Mouse (Mus musculus): ENCODE data around the gene Cnpy3.
A peak's percentile ranks its signal among the peaks of the same experiment; 100 is the strongest.
"Not testable (repeated sequence)": the region's sequence is repeated elsewhere in the genome, so short reads cannot be mapped to it uniquely, and the experiment has no call there.

The Cnpy3 gene

GRCm38 (mm10) chr17:46751794-46752556 lies at the start of gene Cnpy3:
Gene Cnpy3 (minus strand): TSS chr17:46752214.
- DNase-seq, result peak; percentile 98 to 100

DNA sequence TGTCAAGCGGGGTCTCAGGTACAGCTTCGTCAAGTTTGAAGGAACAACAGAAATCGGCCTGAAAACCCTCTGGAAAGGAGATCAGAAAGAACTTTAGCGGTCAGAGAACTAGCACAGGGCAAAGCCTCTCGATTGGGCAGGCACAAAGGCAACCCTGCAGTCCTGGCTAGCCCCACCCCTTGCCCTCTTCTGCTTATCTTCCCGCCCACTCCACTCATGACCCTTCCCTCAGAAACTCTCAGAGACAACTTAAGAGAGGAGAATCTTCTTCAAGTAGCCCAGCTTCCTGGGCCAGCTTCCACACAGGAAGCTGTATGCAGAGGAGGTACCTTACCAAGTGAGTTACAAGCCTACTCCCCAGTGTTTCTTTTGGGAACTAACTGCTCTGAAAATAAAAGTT lies 49.7 kb upstream of the Cnpy3 start:
- DNase-seq, result no peak

DNA sequence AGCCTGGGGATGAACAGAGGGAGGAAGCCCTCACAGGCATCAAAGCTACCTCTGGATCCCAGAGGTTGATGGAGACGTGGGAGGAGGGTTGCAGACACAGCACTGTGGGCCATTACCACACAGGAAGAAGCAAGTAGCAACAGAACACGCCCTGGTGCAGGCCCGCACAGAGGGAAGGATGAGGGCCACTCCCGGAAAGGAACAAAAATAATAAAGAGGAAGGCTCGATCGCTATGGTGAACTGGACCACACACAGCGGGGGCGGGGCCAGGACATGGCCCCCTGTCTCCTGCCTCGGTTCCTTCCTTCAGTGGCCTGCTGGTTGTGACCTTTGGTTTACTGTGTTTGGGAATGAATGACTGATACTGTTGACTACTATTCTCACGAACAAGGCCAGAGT lies 47.7 kb upstream of the Cnpy3 start:
- no peak for DNase-seq

- no peak for DNase-seq
Measured at GRCm38 (mm10) chr17:46797386-46797785, 45.4 kb upstream of the Cnpy3 start.

GRCm38 (mm10) chr17:46796743-46797142 lies 44.7 kb upstream of the Cnpy3 start:
- no peak for DNase-seq

GRCm38 (mm10) chr17:46792963-46793362 lies 40.9 kb upstream of the Cnpy3 start:
- DNase-seq, result no peak

DNA sequence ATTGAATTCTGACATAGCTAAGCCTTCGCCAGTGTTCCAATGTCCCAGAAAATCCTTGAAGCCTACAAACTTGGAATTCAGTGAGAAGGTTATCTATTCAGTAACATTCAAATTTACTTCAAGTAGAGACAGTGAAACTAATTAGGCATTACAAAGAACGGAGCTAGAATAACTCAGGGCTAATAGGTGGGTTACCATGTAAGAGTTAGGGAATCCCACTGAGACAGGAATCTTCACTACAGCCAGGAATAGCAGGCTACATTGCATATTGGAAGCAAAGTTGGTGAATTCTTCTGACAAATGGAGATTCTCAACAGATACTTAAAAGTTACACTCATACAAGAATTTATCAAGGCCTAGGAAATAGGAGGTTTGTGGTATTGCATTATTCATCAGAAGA lies 36.0 kb upstream of the Cnpy3 start:
- DNase-seq, result not testable (repeated sequence)

DNA sequence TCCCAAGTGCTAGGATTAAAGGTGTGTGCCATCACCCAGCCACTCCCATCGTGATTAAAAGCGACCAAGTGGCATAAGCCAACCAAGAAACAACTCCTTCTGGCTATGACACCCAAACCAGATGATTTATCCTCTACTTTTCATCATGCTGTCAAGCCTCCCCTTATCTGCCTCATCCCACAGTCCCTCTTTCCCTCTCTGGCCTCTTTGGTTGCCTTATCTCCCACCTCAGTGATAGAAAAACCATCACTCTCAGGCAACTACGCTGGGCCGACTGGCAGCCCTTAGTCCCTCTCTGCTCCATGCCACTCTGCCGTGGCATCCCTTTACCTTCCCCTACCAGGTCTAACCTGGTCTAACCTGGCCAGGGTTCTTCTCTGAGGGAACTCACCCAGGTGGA lies 34.9 kb upstream of the Cnpy3 start:
- no peak for DNase-seq

- DNase-seq, result no peak
Measured at GRCm38 (mm10) chr17:46783222-46783565, 31.2 kb upstream of the Cnpy3 start.

GRCm38 (mm10) chr17:46782341-46783221 lies 30.6 kb upstream of the Cnpy3 start, which contains the start of gene Rpl7l1:
Gene Rpl7l1 (minus strand): TSS chr17:46782672.
- peak; percentile 95 to 97 for DNase-seq

- no peak for DNase-seq
Measured at GRCm38 (mm10) chr17:46781876-46782275, 29.9 kb upstream of the Cnpy3 start.

GRCm38 (mm10) chr17:46776087-46776486 lies 24.1 kb upstream of the Cnpy3 start:
- no peak for DNase-seq

GRCm38 (mm10) chr17:46775070-46775469 lies 23.1 kb upstream of the Cnpy3 start:
- DNase-seq, result no peak

DNA sequence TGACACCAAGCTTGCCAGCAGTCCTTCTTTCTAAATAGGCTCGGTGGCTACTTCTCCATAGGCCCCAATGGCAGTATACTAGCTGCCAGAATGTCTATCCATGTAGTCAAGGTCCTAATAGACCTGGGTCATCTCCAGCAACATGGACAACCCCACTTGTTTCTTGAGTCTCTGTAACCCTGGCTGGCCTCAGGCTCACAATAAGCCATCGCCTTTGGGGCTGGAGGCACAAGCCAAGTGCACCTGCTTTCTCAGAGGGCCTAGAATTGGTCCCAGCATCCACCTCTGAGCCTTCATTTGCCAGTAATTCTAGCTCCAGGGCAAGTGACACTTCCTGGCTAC lies 22.1 kb upstream of the Cnpy3 start:
- DNase-seq, result no peak

GRCm38 (mm10) chr17:46773278-46774130 lies 21.5 kb upstream of the Cnpy3 start:
- no peak for DNase-seq

DNA sequence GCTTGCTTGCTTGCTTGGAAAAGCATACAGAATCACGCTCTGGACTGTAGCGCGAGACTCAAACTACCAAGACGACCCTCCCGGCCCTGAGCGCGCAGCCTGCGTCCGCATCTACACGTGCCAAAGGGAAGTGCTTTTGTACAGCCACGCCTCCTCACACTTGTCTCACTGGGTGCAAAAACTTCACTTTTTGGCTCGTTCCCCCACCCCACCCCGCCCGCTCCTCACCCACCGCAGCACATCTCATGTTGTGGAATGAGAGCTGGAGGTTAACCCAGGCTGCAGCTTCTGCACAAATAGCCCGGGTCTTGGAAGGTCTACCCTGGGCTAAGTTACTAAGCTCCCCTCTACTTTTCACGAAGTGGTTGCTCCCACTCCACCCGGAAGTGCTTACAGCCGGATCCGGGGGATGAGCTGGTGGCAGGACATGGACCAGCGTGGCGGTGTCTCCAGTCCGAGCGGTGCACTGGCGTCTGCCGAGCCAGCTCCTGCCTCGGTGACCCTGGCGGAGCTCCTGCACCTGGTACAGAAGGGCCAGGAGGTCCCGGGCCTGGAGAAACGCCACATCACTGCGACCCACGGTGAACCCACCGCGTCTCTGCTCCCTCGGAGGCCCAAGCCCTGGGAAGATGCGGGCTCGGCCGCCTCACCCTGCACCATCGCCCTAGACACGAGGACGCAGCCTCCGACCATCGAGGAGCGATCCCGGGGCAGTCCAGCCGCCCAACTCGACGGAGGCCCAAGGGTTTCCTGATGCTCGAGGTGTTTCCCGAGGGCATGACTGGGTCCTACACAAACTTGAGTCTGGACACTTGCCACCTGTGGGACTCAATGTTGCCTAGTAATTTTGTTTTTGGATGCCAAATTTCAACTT lies 20.6 kb upstream of the Cnpy3 start, which contains the start of gene 2310039H08Rik:
Gene 2310039H08Rik (plus strand): TSS at position 232 of the 874 bp plus-strand sequence.
- DNase-seq, result peak; percentile 84 to 92

DNA sequence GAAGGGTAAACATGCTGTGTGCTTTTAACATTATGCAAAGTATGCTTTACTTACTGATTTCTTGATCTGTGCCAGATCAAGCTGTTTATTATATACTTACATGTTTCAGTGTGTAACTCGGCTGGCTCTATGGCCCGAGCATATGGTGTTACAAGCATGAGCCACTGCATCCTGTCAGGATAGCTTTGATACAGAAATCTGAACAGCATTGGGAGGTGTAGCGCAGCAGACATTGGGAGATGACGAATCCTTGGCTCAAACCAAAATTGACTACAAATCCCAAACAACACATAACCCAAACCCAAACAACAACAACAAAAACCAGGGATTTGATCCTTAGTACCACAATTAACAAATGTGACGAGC lies 20.0 kb upstream of the Cnpy3 start:
- no peak for DNase-seq

GRCm38 (mm10) chr17:46771616-46772015 lies 19.6 kb upstream of the Cnpy3 start:
- DNase-seq, result no peak

DNA sequence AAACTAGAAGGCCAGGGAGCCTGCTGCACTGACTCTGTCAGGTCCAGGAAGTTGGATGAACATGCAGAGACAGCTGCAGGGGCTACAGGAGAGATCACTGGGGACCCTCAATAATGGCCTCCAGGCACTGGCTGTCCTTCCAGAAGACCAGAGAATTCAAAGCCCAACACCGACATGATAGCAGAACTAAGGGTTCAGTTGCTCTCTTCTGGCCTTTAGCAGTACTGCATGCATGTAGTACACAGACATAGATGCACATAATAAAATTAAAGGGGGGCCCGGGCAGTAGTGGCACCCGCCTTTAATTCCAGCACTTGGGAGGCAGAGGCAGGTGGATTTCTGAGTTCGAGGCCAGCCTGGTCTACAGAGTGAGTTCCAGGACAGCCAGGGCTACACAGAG lies 19.0 kb upstream of the Cnpy3 start:
- no peak for DNase-seq

DNA sequence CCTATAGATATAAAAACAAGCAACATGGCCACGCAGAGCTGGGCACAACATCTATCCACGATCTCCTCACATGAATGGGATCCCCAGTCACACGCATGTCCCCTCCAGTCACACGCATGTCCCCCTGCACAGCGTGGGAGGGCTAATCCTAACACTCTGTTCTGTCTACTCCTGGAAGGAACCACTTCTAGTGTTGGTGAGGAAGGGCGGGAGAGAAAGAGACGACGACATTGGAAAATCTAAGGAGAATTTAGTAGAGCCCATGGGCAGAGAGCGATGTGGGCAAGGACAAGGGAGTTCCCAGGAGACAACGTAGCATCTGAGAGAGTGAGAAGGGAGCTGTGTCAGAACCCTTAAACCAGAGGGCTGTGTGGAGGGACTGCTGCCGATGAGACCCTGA lies 18.5 kb upstream of the Cnpy3 start:
- no peak for DNase-seq

GRCm38 (mm10) chr17:46767868-46768267 lies 15.9 kb upstream of the Cnpy3 start:
- peak; percentile 41 to 78 for DNase-seq

- not testable (repeated sequence) for DNase-seq
Measured at GRCm38 (mm10) chr17:46764916-46765315, 12.9 kb upstream of the Cnpy3 start.

Data from kidney, postnatal 25 days (tissue).